Mouse (Mus musculus): ENCODE measurements around the gene Crtc3. TPM values are rescaled to one million over a fixed set of nuclear protein-coding genes. Genes with fewer than 3 reads are reported as not detected.
A peak's percentile ranks its signal among the peaks of the same experiment; 100 is the strongest.

The Crtc3 gene
- polyA plus RNA-seq, 2 experiments = 1.9 to 2.4 TPM

- TF ChIP-seq CTCF (IDR thresholded peaks at IDR 0.05; ENCODE audit: low read depth) = no peak
- TF ChIP-seq EP300 (IDR thresholded peaks at IDR 0.05; ENCODE audit: low read depth) = no peak
- no peaks in the 10 kb centered on the region for H3K36me3 ChIP-seq (replicated peaks; ENCODE audit: control insufficient read depth, insufficient read depth, low read depth)
- no peaks in the 10 kb centered on the region for H3K27me3 ChIP-seq (ENCODE audit: control insufficient read depth, insufficient read depth, low read length)
- H3K9me3 ChIP-seq (ENCODE audit: control insufficient read depth, low read length) = no peaks in the 10 kb centered on the region
- no peak overlapping the region for H3K4me3 ChIP-seq (ENCODE audit: insufficient read depth in 1 of 2, low read depth in 2 of 2, low read length in 2 of 2)
- H3K4me1 ChIP-seq (replicated peaks; ENCODE audit: control insufficient read depth in 2 of 2, insufficient read depth in 2 of 2, low read length in 1 of 2) = peaks cover 7 to 38% of the 10 kb centered on the region in 2 experiments
- H3K4me2 ChIP-seq (ENCODE audit: low read depth) = no peak overlapping the region
- no peak overlapping the region for H3K27ac ChIP-seq
- H3K9ac ChIP-seq (replicated peaks) = no peak overlapping the region
- 46% methylated on average over 9 of the region's 9 CpGs for WGBS (ENCODE audit: insufficient replicate concordance)
- ATAC-seq (ENCODE audit: insufficient read depth) (no peak), DNase-seq (ENCODE audit: low read depth in 3 of 3, low spot score in 3 of 3) (no peak)
Observed at GRCm38 (mm10) chr7:80634741-80635140, 53.9 kb downstream of the Crtc3 start.

GRCm38 (mm10) chr7:80633635-80634034 lies 55.0 kb downstream of the Crtc3 start:
- Histone ChIP-seq H3K4me1 (replicated peaks; ENCODE audit: control insufficient read depth in 2 of 2, insufficient read depth in 2 of 2, low read length in 1 of 2) (peaks cover 13 to 44% of the 10 kb centered on the region in 2 experiments), H3K4me3 (ENCODE audit: insufficient read depth in 1 of 2, low read depth in 2 of 2, low read length in 2 of 2) (no peak overlapping the region), H3K9ac (replicated peaks) (no peak overlapping the region), H3K27ac (no peak overlapping the region), H3K9me3 (ENCODE audit: control insufficient read depth, low read length) (no peaks in the 10 kb centered on the region), H3K36me3 (replicated peaks; ENCODE audit: control insufficient read depth, insufficient read depth, low read depth) (no peaks in the 10 kb centered on the region), H3K4me2 (ENCODE audit: low read depth) (no peak overlapping the region), H3K27me3 (ENCODE audit: control insufficient read depth, insufficient read depth, low read length) (no peaks in the 10 kb centered on the region)
- DNase-seq (ENCODE audit: low read depth in 3 of 3, low spot score in 3 of 3) (no peak), ATAC-seq (ENCODE audit: insufficient read depth) (no peak)
- 62% methylated on average over 2 of the region's 2 CpGs for WGBS (ENCODE audit: insufficient replicate concordance)
- TF ChIP-seq EP300 (IDR thresholded peaks at IDR 0.05; ENCODE audit: low read depth) = no peak
- peak; percentile 37; the same call in 1 of the 2 replicates for TF ChIP-seq CTCF (IDR thresholded peaks at IDR 0.05; ENCODE audit: low read depth)

- H3K36me3 ChIP-seq (replicated peaks; ENCODE audit: control insufficient read depth, insufficient read depth, low read depth) = no peaks in the 10 kb centered on the region
- DNase-seq (ENCODE audit: low read depth in 3 of 3, low spot score in 3 of 3) (no peak), ATAC-seq (ENCODE audit: insufficient read depth) (no peak)
- no peak overlapping the region for H3K4me3 ChIP-seq (ENCODE audit: insufficient read depth in 1 of 2, low read depth in 2 of 2, low read length in 2 of 2)
- no peaks in the 10 kb centered on the region for H3K27me3 ChIP-seq (ENCODE audit: control insufficient read depth, insufficient read depth, low read length)
- H3K4me1 ChIP-seq (replicated peaks; ENCODE audit: control insufficient read depth in 2 of 2, insufficient read depth in 2 of 2, low read length in 1 of 2) = peaks cover 13 to 41% of the 10 kb centered on the region in 2 experiments
- H3K27ac ChIP-seq = no peak overlapping the region
- H3K4me2 ChIP-seq (ENCODE audit: low read depth) = no peak overlapping the region
- no peaks in the 10 kb centered on the region for H3K9me3 ChIP-seq (ENCODE audit: control insufficient read depth, low read length)
- TF ChIP-seq CTCF (IDR thresholded peaks at IDR 0.05; ENCODE audit: low read depth) (no peak), EP300 (IDR thresholded peaks at IDR 0.05; ENCODE audit: low read depth) (no peak)
- no peak overlapping the region for H3K9ac ChIP-seq (replicated peaks)
- WGBS (ENCODE audit: insufficient replicate concordance) = 64% methylated on average over 6 of the region's 6 CpGs
Observed at GRCm38 (mm10) chr7:80631993-80632392, 56.7 kb downstream of the Crtc3 start.

- no peak for TF ChIP-seq CTCF (IDR thresholded peaks at IDR 0.05; ENCODE audit: low read depth)
- H3K27ac ChIP-seq = no peak overlapping the region
- WGBS (ENCODE audit: insufficient replicate concordance) = 55% methylated on average over 3 of the region's 3 CpGs
- no peaks in the 10 kb centered on the region for H3K36me3 ChIP-seq (replicated peaks; ENCODE audit: control insufficient read depth, insufficient read depth, low read depth)
- no peak for ATAC-seq (ENCODE audit: insufficient read depth)
- no peak overlapping the region for H3K4me3 ChIP-seq (ENCODE audit: insufficient read depth in 1 of 2, low read depth in 2 of 2, low read length in 2 of 2)
- DNase-seq (ENCODE audit: low read depth in 3 of 3, low spot score in 3 of 3) = no peak
- no peaks in the 10 kb centered on the region for H3K9me3 ChIP-seq (ENCODE audit: control insufficient read depth, low read length)
- no peaks in the 10 kb centered on the region for H3K27me3 ChIP-seq (ENCODE audit: control insufficient read depth, insufficient read depth, low read length)
- H3K9ac ChIP-seq (replicated peaks) = no peak overlapping the region
- peaks cover 9 to 37% of the 10 kb centered on the region in 2 experiments for H3K4me1 ChIP-seq (replicated peaks; ENCODE audit: control insufficient read depth in 2 of 2, insufficient read depth in 2 of 2, low read length in 1 of 2)
- H3K4me2 ChIP-seq (ENCODE audit: low read depth) = no peak overlapping the region
Observed at GRCm38 (mm10) chr7:80631405-80631804, 57.3 kb downstream of the Crtc3 start.

- no peaks in the 10 kb centered on the region for H3K27me3 ChIP-seq (ENCODE audit: control insufficient read depth, insufficient read depth, low read length)
- TF ChIP-seq CTCF (IDR thresholded peaks at IDR 0.05; ENCODE audit: low read depth) = no peak
- no peak for TF ChIP-seq EP300 (IDR thresholded peaks at IDR 0.05; ENCODE audit: low read depth)
- no peaks in the 10 kb centered on the region for H3K9me3 ChIP-seq (ENCODE audit: control insufficient read depth, low read length)
- ATAC-seq (ENCODE audit: insufficient read depth) (no peak), DNase-seq (ENCODE audit: low read depth in 3 of 3, low spot score in 3 of 3) (no peak)
- 6% methylated on average over 12 of the region's 12 CpGs for WGBS (ENCODE audit: insufficient replicate concordance)
- peak overlapping the region; percentile 45 for H3K4me2 ChIP-seq (ENCODE audit: low read depth)
- H3K4me1 ChIP-seq (replicated peaks; ENCODE audit: control insufficient read depth in 2 of 2, insufficient read depth in 2 of 2, low read length in 1 of 2) = peaks cover 6 to 25% of the 10 kb centered on the region in 2 experiments; a peak in 3 of 4 replicates
- no peak overlapping the region for H3K9ac ChIP-seq (replicated peaks)
- H3K4me3 ChIP-seq (ENCODE audit: insufficient read depth in 1 of 2, low read depth in 2 of 2, low read length in 2 of 2) = no peak overlapping the region
- no peaks in the 10 kb centered on the region for H3K36me3 ChIP-seq (replicated peaks; ENCODE audit: control insufficient read depth, insufficient read depth, low read depth)
- no peak overlapping the region for H3K27ac ChIP-seq
Observed at GRCm38 (mm10) chr7:80629369-80629768, 59.3 kb downstream of the Crtc3 start.
